In genomic region chr5:132544176-132544995, GRCm38 (mm10) we compare ENCODE assay signal across 8 mouse cellular contexts. TPM values are rescaled to one million over a fixed set of nuclear protein-coding genes. Genes with fewer than 3 reads are reported as not detected.
A peak's percentile ranks its signal among the peaks of the same experiment; 100 is the strongest.
DNase-seq lines count a peak whose midpoint lies in the region; ATAC-seq and TF ChIP-seq lines count a peak whose summit lies in the region.

No protein-coding gene starts in this region.

- ATAC-seq in forebrain, embryonic 11.5 days (replicated peaks; ENCODE audit: low FRiP score), result peak; percentile 22; the same call in 1 of the 2 replicates
- ATAC-seq in hindbrain, embryonic 12.5 days (ENCODE audit: low FRiP score), result no peak
- peak; percentile 10; the same call in 1 of the 2 replicates for ATAC-seq in liver, embryonic 11.5 days (replicated peaks; ENCODE audit: low FRiP score)

- intact Hi-C loops in gastrocnemius, adult 2 months (cut with DNase I), result loop anchor here (10.0 kb wide), 2 partner anchors 110 to 180 kb away; no protein-coding TSS in a partner anchor

- H3K4me3 ChIP-seq in gastrocnemius, adult 2 months, result peak overlapping the region; percentile 91
- peak overlapping the region; percentile 71 for H3K4me3 ChIP-seq in forebrain, embryonic 11.5 days (ENCODE audit: low read depth, low read length)
- H3K4me3 ChIP-seq in hindbrain, embryonic 12.5 days, result peak overlapping the region; percentile 88
- H3K4me3 ChIP-seq in liver, embryonic 11.5 days (ENCODE audit: low read depth, low read length), result peak overlapping the region; percentile 70

- peak; percentile 31 for DNase-seq in gastrocnemius, adult 2 months
- DNase-seq in gastrocnemius, adult 8-10 months (ENCODE audit: low spot score in 2 of 2), result no peak
- DNase-seq in adrenal gland, postnatal 14 days, result peak; percentile 41
- peak; percentile 74 for DNase-seq in forebrain, embryonic 11.5 days (ENCODE audit: low spot score)
- peak; percentile 59 for DNase-seq in liver, embryonic 11.5 days (ENCODE audit: low spot score)
- peak; percentile 17 for DNase-seq in ovary, postnatal 10 days (ENCODE audit: low spot score)
- DNase-seq in adipocyte (ENCODE audit: low spot score), result no peak

- H3K4me2 ChIP-seq in forebrain, embryonic 11.5 days (ENCODE audit: low read depth, low read length, severe bottlenecking), result peak overlapping the region; percentile 78
- peak overlapping the region; percentile 76 for H3K4me2 ChIP-seq in hindbrain, embryonic 12.5 days (replicated peaks)
- H3K4me2 ChIP-seq in liver, embryonic 11.5 days, result peak overlapping the region; percentile 88

- 0 out of 2 replicates have a peak, but pooled peaks cover 2% of the 10 kb centered on the region for H3K27me3 ChIP-seq in forebrain, embryonic 11.5 days (ENCODE audit: control insufficient read depth, insufficient read depth, low read length)
- no peaks in the 10 kb centered on the region; the same call in 1 of the 2 replicates for H3K27me3 ChIP-seq in hindbrain, embryonic 12.5 days
- H3K27me3 ChIP-seq in liver, embryonic 11.5 days (replicated peaks; ENCODE audit: control insufficient read depth, insufficient read depth, low read length), result no peaks in the 10 kb centered on the region; the same call in 1 of the 2 replicates

- H3K36me3 ChIP-seq in forebrain, embryonic 11.5 days (ENCODE audit: control insufficient read depth, insufficient read depth, low read length), result no peaks in the 10 kb centered on the region
- no peaks in the 10 kb centered on the region for H3K36me3 ChIP-seq in hindbrain, embryonic 12.5 days
- no peaks in the 10 kb centered on the region for H3K36me3 ChIP-seq in liver, embryonic 11.5 days (ENCODE audit: control insufficient read depth, insufficient read depth, low read length)

- H3K9ac ChIP-seq in forebrain, embryonic 11.5 days (ENCODE audit: low read length), result peak overlapping the region; percentile 89
- no peak overlapping the region for H3K9ac ChIP-seq in hindbrain, embryonic 12.5 days
- peak overlapping the region; percentile 62; the same call in 1 of the 2 replicates for H3K9ac ChIP-seq in liver, embryonic 11.5 days (ENCODE audit: low read depth, low read length)

- H3K4me1 ChIP-seq in forebrain, embryonic 11.5 days (replicated peaks; ENCODE audit: control insufficient read depth, insufficient read depth, low read length), result peaks cover 8% of the 10 kb centered on the region; the same call in 1 of the 2 replicates
- peaks cover 16% of the 10 kb centered on the region for H3K4me1 ChIP-seq in hindbrain, embryonic 12.5 days
- peaks cover 10% of the 10 kb centered on the region; the same call in 1 of the 2 replicates for H3K4me1 ChIP-seq in liver, embryonic 11.5 days (replicated peaks; ENCODE audit: control insufficient read depth, insufficient read depth, low read length)

- H3K9me3 ChIP-seq in forebrain, embryonic 11.5 days (ENCODE audit: control insufficient read depth, low read length), result no peaks in the 10 kb centered on the region
- H3K9me3 ChIP-seq in hindbrain, embryonic 12.5 days (replicated peaks), result no peaks in the 10 kb centered on the region
- no peaks in the 10 kb centered on the region for H3K9me3 ChIP-seq in liver, embryonic 11.5 days (ENCODE audit: control insufficient read depth, low read length)

- WGBS in forebrain, embryonic 11.5 days, result 4% methylated on average over 26 of the region's 26 CpGs
- 5% methylated on average over 26 of the region's 26 CpGs for WGBS in hindbrain, embryonic 12.5 days
- WGBS in liver, embryonic 11.5 days, result 10% methylated on average over 26 of the region's 26 CpGs

- TF ChIP-seq CTCF in gastrocnemius, adult 2 months (IDR thresholded peaks at IDR 0.05), result no peak

- peak overlapping the region; percentile 83 for H3K27ac ChIP-seq in gastrocnemius, adult 2 months
- H3K27ac ChIP-seq in forebrain, embryonic 11.5 days (ENCODE audit: low read depth, low read length), result peak overlapping the region; percentile 84; the same call in 1 of the 2 replicates
- H3K27ac ChIP-seq in hindbrain, embryonic 12.5 days, result no peak overlapping the region
- no peak overlapping the region for H3K27ac ChIP-seq in liver, embryonic 11.5 days (ENCODE audit: low read depth, low read length)

RNA-seq across cellular contexts. Expression of gene Auts2, which starts 1.2 kb away (rescaled TPM):
- 10 to 100 TPM; 13.0 to 31.1 TPM for total RNA-seq in gastrocnemius, adult 2 months (2021)
- 10 to 100 TPM in 2 of 4 experiments, 1 to 10 TPM in 2; 7.6 to 18.8 (median 12.4) TPM for total RNA-seq in gastrocnemius, adult 8-10 months (2022)
- 38.2 and 50.8 TPM in 2 replicates for total RNA-seq in adrenal gland, postnatal 14 days (2021)
- polyA plus RNA-seq in forebrain, embryonic 11.5 days (2014; fragmentation: Nextera tagmentation; extraction: Ambion mirVana), result 64.2 and 71.4 TPM in 2 replicates
- polyA plus RNA-seq in hindbrain, embryonic 12.5 days (2016; fragmentation: Nextera tagmentation; extraction: Ambion mirVana), result 90.6 and 96.2 TPM in 2 replicates
- 10.0 and 13.8 TPM in 2 replicates for polyA plus RNA-seq in liver, embryonic 11.5 days (2014; fragmentation: Nextera tagmentation; extraction: Ambion mirVana)

Comparison
In these comparisons a context has a peak if more than half of its experiments do, and no peak if none do; other contexts are left out.
1. DNase-seq: peak in gastrocnemius, adult 2 months (single experiment), adrenal gland, postnatal 14 days (single experiment), forebrain, embryonic 11.5 days (single experiment), liver, embryonic 11.5 days (single experiment) and ovary, postnatal 10 days (single experiment); none in gastrocnemius, adult 8-10 months (0 of 2) and adipocyte (single experiment).
2. H3K27ac ChIP-seq: peak in gastrocnemius, adult 2 months (single experiment) and forebrain, embryonic 11.5 days (single experiment); none in hindbrain, embryonic 12.5 days (single experiment) and liver, embryonic 11.5 days (single experiment).
3. Peak in every context shown above with its lines, with median percentiles within 50 percentile points of each other: H3K4me3 ChIP-seq and H3K4me2 ChIP-seq.